Comparison of ENCODE assay signal across 8 mouse cellular contexts in the genomic region with DNA sequence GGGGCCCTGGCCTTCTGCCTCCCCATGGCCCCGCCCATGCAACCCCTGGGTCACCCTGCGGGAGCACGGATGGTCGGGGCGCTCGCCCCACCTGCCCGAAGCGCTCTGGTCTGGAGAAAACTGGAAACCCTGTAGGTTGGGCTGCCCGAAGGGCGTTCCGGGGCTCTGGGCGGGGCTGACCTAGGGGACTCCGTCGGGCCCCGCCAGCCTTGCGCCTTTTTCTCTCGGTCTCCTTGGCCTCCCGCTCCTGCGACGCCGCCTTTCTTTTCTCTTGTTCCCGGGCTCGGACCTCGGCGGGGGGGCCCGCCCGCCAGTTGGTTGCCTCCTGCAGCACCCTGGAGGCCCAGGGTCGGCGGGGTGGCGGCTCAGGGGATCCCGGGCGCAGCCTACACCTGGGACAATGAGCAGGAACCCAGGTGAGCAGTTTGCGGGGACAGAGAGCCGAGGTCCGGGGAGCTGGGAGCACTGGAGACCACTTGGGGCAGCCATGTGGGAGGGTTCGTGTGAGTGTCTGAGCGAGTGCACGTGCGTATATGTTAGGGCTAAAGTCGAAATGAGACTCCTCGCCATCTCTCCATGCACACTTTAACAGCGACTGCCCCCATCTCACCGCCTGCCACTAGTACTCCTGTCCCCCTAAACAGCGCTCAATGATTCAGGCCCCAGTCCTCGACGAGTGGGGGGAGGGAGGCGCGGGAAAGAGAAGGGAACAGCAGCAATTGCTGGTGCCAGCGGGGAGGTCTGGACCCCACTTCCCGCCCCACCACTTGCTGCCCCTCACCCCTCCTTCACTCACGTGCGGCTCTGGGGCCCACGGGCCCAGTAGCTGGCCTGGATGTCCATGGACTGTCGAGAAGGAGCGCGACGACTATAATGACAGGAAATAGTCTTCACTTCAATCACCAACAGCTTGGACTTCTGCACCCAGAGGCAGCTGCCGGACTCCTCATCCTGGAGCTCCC. TPM values are rescaled to one million over a fixed set of nuclear protein-coding genes. Genes with fewer than 3 reads are reported as not detected.
DNase-seq lines count a peak whose midpoint lies in the region; ATAC-seq and TF ChIP-seq lines count a peak whose summit lies in the region.

No protein-coding gene starts in this region.

- peaks cover 80% of the 10 kb centered on the region for H3K27me3 ChIP-seq in liver, postnatal 0 days (ENCODE audit: insufficient read depth, low read length)

- H3K4me2 ChIP-seq in liver, postnatal 0 days (ENCODE audit: low read depth, low read length): peak overlapping the region; percentile 65

- ATAC-seq in liver, postnatal 0 days: no peak
- ATAC-seq in granulocyte monocyte progenitor cell, adult 5-6 weeks (replicated peaks; ENCODE audit: poor library complexity, severe bottlenecking): no peak; the same call in 1 of the 2 replicates

- peak overlapping the region; percentile 21 for H3K4me3 ChIP-seq in liver, postnatal 0 days (ENCODE audit: low read depth, low read length)

- no peak for TF ChIP-seq EP300 in liver, postnatal 0 days (IDR thresholded peaks at IDR 0.05; ENCODE audit: low read depth)

- H3K9me3 ChIP-seq in liver, postnatal 0 days (ENCODE audit: low read length): no peaks in the 10 kb centered on the region

- no peak overlapping the region for H3K27ac ChIP-seq in liver, postnatal 0 days (ENCODE audit: low read depth)

- 1% methylated on average over 50 of the region's 58 CpGs for WGBS in liver, postnatal 0 days (ENCODE audit: insufficient replicate concordance)

- DNase-seq in adrenal gland, postnatal 10 days: peak; percentile 29
- DNase-seq in adrenal gland, adult 18-20 months (ENCODE audit: low spot score in 2 of 2): no peak
- peak; percentile 35 to 55 for DNase-seq in spleen, postnatal 10 days (ENCODE audit: low spot score in 2 of 2)
- no peak for DNase-seq in spleen, postnatal 14 days (ENCODE audit: low spot score in 2 of 2)
- peak; percentile 50 for DNase-seq in induced T-regulatory cell, adult 2 months (ENCODE audit: low read depth)
- peak; percentile 51 for DNase-seq in liver, postnatal 0 days
- no peak for DNase-seq in urinary bladder, adult 18-20 months (ENCODE audit: low spot score in 2 of 2)

- 0 out of 2 replicates have a peak, but pooled peaks cover 7% of the 10 kb centered on the region for H3K36me3 ChIP-seq in liver, postnatal 0 days (replicated peaks; ENCODE audit: insufficient read depth, low read length)

- no peak for TF ChIP-seq CTCF in liver, postnatal 0 days (IDR thresholded peaks at IDR 0.05; ENCODE audit: low read depth)

- no peak overlapping the region for H3K9ac ChIP-seq in liver, postnatal 0 days (replicated peaks)

- H3K4me1 ChIP-seq in liver, postnatal 0 days (ENCODE audit: insufficient read depth): peaks cover 27% of the 10 kb centered on the region

RNA-seq across cellular contexts. Expression of a gene that starts 2.2 kb away (rescaled TPM):
- total RNA-seq in adrenal gland, postnatal 10 days (2021): under 1 TPM; 0.09 to 0.21 TPM
- total RNA-seq in adrenal gland, adult 18-20 months (2021): not detected
- not detected in 2 replicates for polyA plus RNA-seq in liver, postnatal 0 days (2015; fragmentation: Nextera tagmentation; extraction: Ambion mirVana)
- total RNA-seq in granulocyte monocyte progenitor cell, adult 5-6 weeks (2014; fragmentation: Nextera tagmentation): not detected in 2 replicates
- total RNA-seq in granulocyte monocyte progenitor cell, adult 5-6 weeks (2017): not detected in 2 replicates

RNA-seq across cellular contexts. Expression of a gene that starts 17.4 kb away (rescaled TPM):
- total RNA-seq in adrenal gland, postnatal 10 days (2021): under 1 TPM in 1 of 2 experiments, not detected in 1; 0.12 TPM
- total RNA-seq in adrenal gland, adult 18-20 months (2021): not detected
- not detected in 2 replicates for polyA plus RNA-seq in liver, postnatal 0 days (2015; fragmentation: Nextera tagmentation; extraction: Ambion mirVana)
- not detected in 2 replicates for total RNA-seq in granulocyte monocyte progenitor cell, adult 5-6 weeks (2014; fragmentation: Nextera tagmentation)
- total RNA-seq in granulocyte monocyte progenitor cell, adult 5-6 weeks (2017): not detected in 2 replicates

RNA-seq across cellular contexts. Expression of a gene that starts 24.2 kb away (rescaled TPM):
- 10 to 100 TPM; 65.7 to 71.5 TPM for total RNA-seq in adrenal gland, postnatal 10 days (2021)
- 10 to 100 TPM; 64.0 to 71.5 TPM for total RNA-seq in adrenal gland, adult 18-20 months (2021)
- 42.0 and 47.4 TPM in 2 replicates for polyA plus RNA-seq in liver, postnatal 0 days (2015; fragmentation: Nextera tagmentation; extraction: Ambion mirVana)
- 34.2 and 63.8 TPM in 2 replicates for total RNA-seq in granulocyte monocyte progenitor cell, adult 5-6 weeks (2014; fragmentation: Nextera tagmentation)
- total RNA-seq in granulocyte monocyte progenitor cell, adult 5-6 weeks (2017): 85.0 and 110 TPM in 2 replicates

RNA-seq across cellular contexts. Expression of a gene that starts 29.1 kb away (rescaled TPM):
- total RNA-seq in adrenal gland, postnatal 10 days (2021): 1 to 10 TPM in 1 of 2 experiments, under 1 TPM in 1; 0.96 to 1.1 TPM
- total RNA-seq in adrenal gland, adult 18-20 months (2021): 1 to 10 TPM in 1 of 2 experiments, under 1 TPM in 1; 0.36 to 3.1 TPM
- 0.04 and 0.08 TPM in 2 replicates for polyA plus RNA-seq in liver, postnatal 0 days (2015; fragmentation: Nextera tagmentation; extraction: Ambion mirVana)
- 0.47 TPM in 1 of 2 replicates, not detected in the other for total RNA-seq in granulocyte monocyte progenitor cell, adult 5-6 weeks (2014; fragmentation: Nextera tagmentation)
- total RNA-seq in granulocyte monocyte progenitor cell, adult 5-6 weeks (2017): 0.26 TPM in 1 of 2 replicates, not detected in the other

RNA-seq across cellular contexts. Expression of a gene that starts 44.1 kb away (rescaled TPM):
- total RNA-seq in adrenal gland, postnatal 10 days (2021): 10 to 100 TPM; 92.4 to 94.7 TPM
- total RNA-seq in adrenal gland, adult 18-20 months (2021): 100 to 1,000 TPM; 104 to 145 TPM
- polyA plus RNA-seq in liver, postnatal 0 days (2015; fragmentation: Nextera tagmentation; extraction: Ambion mirVana): 9.6 and 10.4 TPM in 2 replicates
- total RNA-seq in granulocyte monocyte progenitor cell, adult 5-6 weeks (2014; fragmentation: Nextera tagmentation): 39.0 and 41.4 TPM in 2 replicates
- 29.9 and 32.7 TPM in 2 replicates for total RNA-seq in granulocyte monocyte progenitor cell, adult 5-6 weeks (2017)

Comparison
In these comparisons a context has a peak if more than half of its experiments do, and no peak if none do; other contexts are left out.
1. DNase-seq: peak in adrenal gland, postnatal 10 days (single experiment), spleen, postnatal 10 days (2 of 2), induced T-regulatory cell, adult 2 months (single experiment) and liver, postnatal 0 days (single experiment); none in adrenal gland, adult 18-20 months (0 of 2), spleen, postnatal 14 days (0 of 2) and urinary bladder, adult 18-20 months (0 of 2).